Mouse (Mus musculus): ENCODE measurements around the gene B9d2.

Gene B9d2

GRCm38 (mm10) chr7:25675405-25675804 lies 5.2 kb upstream of the B9d2 start:
- DNase-seq, result no peak

- DNase-seq, result peak; percentile 81
These were observed 4.3 kb upstream of the B9d2 start for GRCm38 (mm10) chr7:25676085-25676781.

GRCm38 (mm10) chr7:25677013-25677412 lies 3.6 kb upstream of the B9d2 start:
- DNase-seq, result no peak

- peak; percentile 39 for DNase-seq
These were observed 609 bp upstream of the B9d2 start for GRCm38 (mm10) chr7:25679971-25680370.

- no peak for DNase-seq
These were observed 1.0 kb downstream of the B9d2 start for GRCm38 (mm10) chr7:25681341-25682231.

- DNase-seq, result peak; percentile 57
These were observed 3.0 kb downstream of the B9d2 start for GRCm38 (mm10) chr7:25683474-25684180.

GRCm38 (mm10) chr7:25684659-25685058 lies 4.1 kb downstream of the B9d2 start:
- DNase-seq, result no peak

- no peak for DNase-seq
These were observed 5.4 kb downstream of the B9d2 start for GRCm38 (mm10) chr7:25685926-25686470.

- DNase-seq, result peak; percentile 90
These were observed 6.3 kb downstream of the B9d2 start, which contains the start of gene Tgfb1 for GRCm38 (mm10) chr7:25686680-25687531. Gene Tgfb1, plus strand, starts transcription at chr7:25687002.

- DNase-seq, result peak; percentile 80
These were observed 7.3 kb downstream of the B9d2 start for GRCm38 (mm10) chr7:25687811-25688401.

GRCm38 (mm10) chr7:25688810-25689586 lies 8.4 kb downstream of the B9d2 start:
- peak; percentile 88 for DNase-seq

- no peak for DNase-seq
These were observed 9.0 kb downstream of the B9d2 start for GRCm38 (mm10) chr7:25689603-25690021.

GRCm38 (mm10) chr7:25690051-25690450 lies 9.5 kb downstream of the B9d2 start:
- no peak for DNase-seq

- DNase-seq, result no peak
These were observed 13.5 kb downstream of the B9d2 start for GRCm38 (mm10) chr7:25694104-25694503.

- no peak for DNase-seq
These were observed 19.3 kb downstream of the B9d2 start for GRCm38 (mm10) chr7:25699851-25700250.

- no peak for DNase-seq
These were observed 20.2 kb downstream of the B9d2 start for GRCm38 (mm10) chr7:25700732-25701131.

GRCm38 (mm10) chr7:25702350-25702749 lies 21.8 kb downstream of the B9d2 start:
- DNase-seq, result no peak

- DNase-seq, result no peak
These were observed 23.4 kb downstream of the B9d2 start for GRCm38 (mm10) chr7:25703793-25704494.

- no peak for DNase-seq
These were observed 24.3 kb downstream of the B9d2 start for GRCm38 (mm10) chr7:25704716-25705364.

Data from kidney, postnatal 10 days (tissue).